Mouse (Mus musculus) cerebellum, postnatal 4 days (tissue): Measurements from ENCODE around the gene Hoxc6.

ENCODE experiments used
- DNase-seq, 2 experiments: peaks; one replicate each; pipeline ENCODE4 v3.0.0; 2022; ENCODE audit warnings: low spot score in 2 of 2, mixed read lengths in 1 of 2

Hoxc6 gene

GRCm38 (mm10) chr15:103011928-103012486 lies 13.9 kb downstream of the Hoxc6 start:
- no peak for DNase-seq

- peak in 1 of 2 experiments; percentile 45 for DNase-seq
Observed at GRCm38 (mm10) chr15:103013238-103013984, 15.4 kb downstream of the Hoxc6 start.

DNA sequence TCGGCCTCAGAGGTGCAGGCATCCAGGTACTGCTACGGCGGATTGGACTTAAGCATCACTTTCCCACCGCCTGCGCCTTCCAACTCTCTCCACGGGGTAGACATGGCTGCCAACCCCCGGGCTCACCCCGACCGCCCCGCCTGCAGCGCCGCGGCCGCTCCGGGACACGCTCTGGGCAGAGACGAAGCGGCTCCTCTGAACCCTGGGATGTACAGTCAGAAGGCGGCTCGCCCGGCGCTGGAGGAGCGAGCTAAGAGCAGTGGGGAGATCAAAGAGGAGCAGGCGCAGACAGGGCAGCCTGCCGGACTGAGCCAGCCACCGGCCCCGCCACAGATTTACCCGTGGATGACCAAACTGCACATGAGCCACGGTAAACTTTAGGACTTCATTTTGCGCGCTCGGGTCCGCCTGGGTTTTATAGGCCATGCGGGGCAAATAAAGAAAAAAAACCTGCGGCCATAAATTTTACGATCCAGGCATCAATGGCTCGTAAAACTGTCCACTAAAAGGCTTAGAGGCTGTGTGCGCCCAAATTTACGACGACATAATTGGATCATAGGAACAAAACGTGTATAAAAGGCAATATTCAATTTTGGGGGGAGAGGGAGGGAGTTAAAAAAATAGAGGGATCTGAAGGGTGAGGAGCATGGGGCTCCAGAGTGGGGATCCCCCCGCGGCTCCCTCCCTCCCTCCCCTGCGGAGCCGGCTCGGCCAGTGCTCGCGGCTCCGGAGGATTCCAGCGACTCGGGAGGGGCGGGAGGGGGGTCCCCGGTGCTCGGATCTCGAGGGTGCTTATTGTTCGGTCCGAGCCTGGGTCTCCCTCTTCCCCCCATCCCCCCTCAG lies 16.3 kb downstream of the Hoxc6 start:
- no peak for DNase-seq

DNA sequence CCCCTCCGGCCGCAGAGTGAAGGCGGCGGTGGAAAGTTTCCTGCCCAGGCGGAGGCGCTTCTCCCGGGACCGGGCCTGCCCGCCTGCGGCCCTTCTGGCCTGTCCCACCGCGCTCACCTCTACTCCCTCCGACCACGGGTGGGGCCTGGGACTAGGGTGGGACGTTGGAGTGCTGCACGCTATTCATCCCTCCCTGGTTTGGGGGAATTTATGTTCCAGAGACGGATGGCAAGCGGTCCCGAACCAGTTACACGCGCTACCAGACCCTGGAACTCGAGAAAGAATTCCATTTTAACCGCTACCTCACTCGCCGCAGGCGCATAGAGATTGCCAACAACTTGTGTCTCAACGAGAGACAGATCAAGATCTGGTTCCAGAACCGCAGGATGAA lies 16.9 kb downstream of the Hoxc6 start:
- no peak for DNase-seq

DNA sequence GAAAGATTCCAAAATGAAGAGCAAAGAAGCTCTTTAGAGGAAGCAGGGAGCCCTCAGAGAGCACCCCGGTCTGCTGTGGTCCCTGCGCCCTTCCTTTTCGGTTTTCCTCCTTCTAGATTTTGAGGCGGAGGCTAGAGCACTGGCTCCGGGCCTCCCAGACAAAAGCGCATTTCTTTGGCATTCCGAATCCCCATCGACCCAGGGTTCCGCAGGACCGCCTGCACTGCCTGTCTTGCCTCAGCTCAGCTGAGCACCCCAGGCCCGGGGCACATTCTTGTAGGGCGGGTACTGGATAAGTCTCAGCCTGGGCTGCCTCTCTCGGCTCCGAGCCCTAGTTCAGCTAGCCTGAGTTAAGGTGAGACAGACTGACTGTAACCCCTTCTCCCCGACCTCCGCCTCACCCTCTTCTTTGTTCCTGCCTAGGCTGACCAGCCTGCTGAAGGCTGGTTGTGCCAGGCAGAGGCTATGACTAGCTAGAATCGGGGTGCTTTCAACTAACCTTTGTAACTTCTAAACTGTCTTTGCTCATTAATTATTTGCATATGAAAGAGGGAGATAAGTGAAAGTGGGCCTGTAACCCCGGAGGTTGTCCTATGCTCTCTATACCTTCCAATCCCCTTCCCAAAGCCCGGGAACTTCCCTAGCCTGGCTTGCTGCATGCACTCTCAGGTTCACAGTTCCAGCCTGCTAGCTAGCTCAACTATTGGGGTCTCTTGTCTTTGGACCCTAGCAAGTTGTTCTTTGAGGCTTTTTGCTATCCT lies 17.5 kb downstream of the Hoxc6 start:
- DNase-seq: no peak

- no peak for DNase-seq
Observed at GRCm38 (mm10) chr15:103018636-103019035, 20.6 kb downstream of the Hoxc6 start, which contains the start of gene Hoxc4. TSS of gene Hoxc4 (plus strand) at chr15:103018934.

DNA sequence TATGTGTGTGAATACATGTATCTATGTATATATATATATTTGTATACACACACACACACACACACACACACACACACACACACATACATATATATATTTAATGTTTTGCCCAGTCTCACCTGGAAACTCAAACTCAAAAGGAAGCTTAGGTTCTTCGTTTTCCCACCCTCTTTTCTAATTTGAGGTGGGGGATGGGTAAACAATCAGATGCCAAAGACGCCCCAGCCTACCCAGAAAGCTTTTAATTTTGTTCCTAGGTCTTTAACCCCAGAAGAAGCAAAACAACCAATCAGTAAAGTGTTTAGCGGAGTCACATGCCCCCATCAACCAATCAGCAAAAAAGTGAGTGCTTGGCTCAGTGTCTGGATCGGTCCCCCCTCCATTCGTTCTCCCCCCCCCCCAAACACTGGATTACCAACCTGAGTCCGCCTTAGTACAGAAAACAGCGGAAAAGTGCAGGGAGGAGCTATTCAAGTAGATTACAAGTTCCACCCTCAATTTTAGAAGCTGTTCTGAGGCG lies 22.9 kb downstream of the Hoxc6 start:
- no peak for DNase-seq

- DNase-seq: no peak
Observed at GRCm38 (mm10) chr15:103021544-103021943, 23.5 kb downstream of the Hoxc6 start.

- DNase-seq: no peak
Observed at GRCm38 (mm10) chr15:103024131-103024530, 26.1 kb downstream of the Hoxc6 start.

DNA sequence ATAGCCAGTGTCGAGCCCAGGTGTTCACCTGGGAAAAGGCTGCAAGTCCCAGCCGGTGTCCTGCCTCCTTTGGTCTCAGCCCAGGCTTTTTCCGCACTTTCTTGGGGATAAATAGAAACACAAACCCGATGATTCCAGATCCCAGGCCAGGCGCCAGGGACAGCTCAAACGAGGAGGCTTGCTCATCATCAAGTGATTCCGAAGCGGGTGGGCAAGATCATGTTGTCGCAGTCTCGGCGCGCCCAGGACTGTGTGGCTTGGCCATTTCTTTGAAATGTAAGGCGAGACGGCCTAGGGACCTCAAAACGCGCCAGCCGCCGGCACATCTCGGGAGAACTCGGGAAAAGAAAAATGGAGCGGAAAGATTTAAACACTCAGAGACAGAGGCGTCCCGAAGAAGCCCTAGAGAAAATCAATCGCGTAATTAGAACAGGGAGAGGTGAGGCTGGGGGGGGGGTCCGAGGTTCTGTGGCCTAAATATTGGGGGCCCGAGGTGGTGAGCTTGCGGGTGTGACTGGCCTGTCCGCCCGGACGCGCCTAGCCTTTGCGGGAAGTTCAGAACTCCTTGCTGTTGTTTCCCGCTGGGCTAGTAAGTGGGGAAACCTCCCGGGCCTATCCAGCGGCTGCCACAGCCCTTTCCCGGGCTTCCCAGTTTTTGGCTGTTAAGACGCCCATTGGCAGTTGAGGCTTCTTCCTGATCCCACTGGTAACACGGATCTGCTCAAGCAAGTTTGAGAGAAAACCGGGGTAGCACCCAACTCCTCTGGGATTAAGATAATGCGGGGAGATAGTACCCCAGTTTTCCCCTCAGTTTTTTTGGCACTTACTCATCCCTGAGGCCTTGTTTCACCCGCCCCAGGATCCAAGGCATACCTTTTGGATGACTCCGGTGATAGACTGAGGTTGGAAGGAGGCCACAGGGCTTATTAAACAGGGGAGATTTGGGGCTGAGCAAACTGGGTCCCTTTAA lies 29.5 kb downstream of the Hoxc6 start:
- no peak for DNase-seq

DNA sequence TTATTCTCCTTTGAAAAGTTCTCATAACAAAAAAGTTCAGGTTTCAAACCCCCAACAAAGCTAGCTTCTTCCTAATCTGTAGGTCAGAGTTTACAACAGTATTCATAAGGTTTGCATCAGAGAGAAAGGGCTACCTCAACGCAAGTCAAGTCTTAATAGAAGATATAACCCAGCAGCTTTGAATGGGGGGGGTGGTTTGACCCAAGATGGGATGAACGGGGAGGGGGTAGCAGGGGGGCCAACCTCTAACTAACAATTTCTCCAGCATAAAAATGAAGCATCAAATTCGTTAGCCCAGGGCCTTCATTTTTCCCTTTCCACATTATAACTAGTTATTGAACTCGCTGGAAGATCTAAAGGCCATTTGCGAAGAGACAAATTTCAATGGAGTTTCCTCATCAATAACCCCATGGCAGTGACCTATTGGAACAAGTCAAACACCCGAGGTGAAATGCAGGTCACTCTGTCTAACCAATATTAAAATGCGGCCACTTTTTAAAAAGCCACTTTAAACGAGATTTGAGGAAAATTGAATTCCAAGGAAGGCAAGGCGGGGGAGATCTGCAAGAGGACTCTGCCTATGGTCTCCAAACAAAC lies 31.0 kb downstream of the Hoxc6 start:
- no peak for DNase-seq

DNA sequence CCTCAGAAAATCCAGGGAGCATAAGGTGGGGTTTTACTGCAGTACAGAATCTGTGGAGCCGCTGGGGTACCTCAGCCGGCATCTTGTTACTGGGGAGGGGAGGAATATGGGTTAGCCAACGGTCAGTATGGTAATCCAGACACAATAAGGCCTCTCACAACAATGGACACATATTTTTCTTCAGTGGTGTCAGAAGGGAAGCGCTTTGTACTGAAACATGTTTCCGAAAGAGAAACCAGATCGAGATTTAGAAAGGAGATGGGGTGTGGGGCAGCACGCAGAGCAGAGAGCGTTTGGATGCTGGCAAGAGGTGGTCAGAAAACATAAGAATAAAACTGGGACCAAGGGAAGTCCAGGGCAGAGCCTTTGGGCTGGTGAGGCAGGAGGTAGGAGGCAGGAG lies 32.1 kb downstream of the Hoxc6 start:
- DNase-seq: no peak

GRCm38 (mm10) chr15:103032167-103032566 lies 34.1 kb downstream of the Hoxc6 start:
- DNase-seq: no peak

DNA sequence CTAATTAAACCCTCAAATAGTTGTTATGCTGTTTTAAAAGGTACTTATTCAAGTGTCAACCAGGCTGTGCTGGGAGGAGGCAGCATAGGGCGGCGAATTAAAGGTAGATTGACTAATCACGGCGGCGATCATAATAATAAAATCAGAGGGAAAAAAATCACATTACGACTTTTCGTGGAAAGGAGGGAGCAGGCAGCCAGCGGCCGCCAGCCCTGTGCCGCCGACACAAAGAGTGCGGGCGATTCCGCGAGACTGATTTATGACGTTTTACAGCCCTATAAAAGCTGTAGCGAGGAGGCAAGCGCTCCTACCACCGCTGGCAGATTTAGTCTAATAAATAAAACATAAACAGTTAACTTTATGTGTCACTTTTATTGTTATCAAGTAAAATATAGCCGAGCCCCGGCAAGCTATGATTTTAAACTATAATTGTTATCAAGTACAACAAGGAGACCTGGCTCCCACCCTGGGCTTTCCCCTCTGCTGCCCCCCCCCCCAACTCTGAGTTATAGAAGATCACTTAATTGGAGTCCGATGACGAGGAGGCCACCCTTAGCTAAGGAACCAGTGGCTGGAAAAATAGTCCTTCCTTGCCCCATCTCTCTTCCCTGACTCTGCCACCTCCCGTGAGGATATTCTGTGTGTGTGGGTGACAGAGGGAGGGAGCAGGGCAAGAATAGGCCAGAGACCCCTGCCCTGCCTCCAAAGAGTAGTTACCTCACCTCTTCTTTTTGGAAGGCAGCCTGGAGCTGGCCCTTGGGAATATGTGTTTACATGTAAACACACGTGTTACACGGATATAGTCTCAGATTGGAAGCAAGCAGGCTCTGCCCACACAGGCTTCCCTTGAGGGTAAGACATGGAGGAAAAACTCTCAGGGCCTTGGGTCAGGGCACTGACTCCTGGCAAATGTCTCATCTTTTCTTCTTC lies 34.9 kb downstream of the Hoxc6 start:
- no peak for DNase-seq

- no peak for DNase-seq
Observed at GRCm38 (mm10) chr15:103034043-103034806, 36.2 kb downstream of the Hoxc6 start.

GRCm38 (mm10) chr15:103034807-103035547 lies 36.9 kb downstream of the Hoxc6 start:
- no peak for DNase-seq

DNA sequence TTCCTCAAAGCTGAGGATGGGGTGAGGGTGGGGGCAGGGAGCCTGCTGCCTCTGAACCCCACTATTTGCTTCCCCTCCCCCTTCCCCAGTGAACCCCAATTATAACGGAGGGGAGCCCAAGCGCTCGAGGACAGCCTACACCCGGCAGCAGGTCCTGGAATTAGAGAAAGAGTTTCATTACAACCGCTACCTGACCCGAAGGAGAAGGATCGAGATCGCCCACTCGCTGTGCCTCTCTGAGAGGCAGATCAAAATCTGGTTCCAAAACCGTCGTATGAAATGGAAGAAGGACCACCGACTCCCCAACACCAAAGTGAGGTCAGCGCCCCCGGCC lies 37.5 kb downstream of the Hoxc6 start:
- no peak for DNase-seq

GRCm38 (mm10) chr15:103037579-103037978 lies 39.5 kb downstream of the Hoxc6 start:
- no peak for DNase-seq
